Mouse (Mus musculus) kidney, adult 8-10 months (tissue): ENCODE results near the gene Abca8a.
"Not testable (repeated sequence)": the region's sequence is repeated elsewhere in the genome, so short reads cannot be mapped to it uniquely, and the experiment has no call there.

Experiments
- DNase-seq, 2 experiments: peaks; one replicate each; pipeline ENCODE4 v3.0.0; 2022

The Abca8a gene

DNA sequence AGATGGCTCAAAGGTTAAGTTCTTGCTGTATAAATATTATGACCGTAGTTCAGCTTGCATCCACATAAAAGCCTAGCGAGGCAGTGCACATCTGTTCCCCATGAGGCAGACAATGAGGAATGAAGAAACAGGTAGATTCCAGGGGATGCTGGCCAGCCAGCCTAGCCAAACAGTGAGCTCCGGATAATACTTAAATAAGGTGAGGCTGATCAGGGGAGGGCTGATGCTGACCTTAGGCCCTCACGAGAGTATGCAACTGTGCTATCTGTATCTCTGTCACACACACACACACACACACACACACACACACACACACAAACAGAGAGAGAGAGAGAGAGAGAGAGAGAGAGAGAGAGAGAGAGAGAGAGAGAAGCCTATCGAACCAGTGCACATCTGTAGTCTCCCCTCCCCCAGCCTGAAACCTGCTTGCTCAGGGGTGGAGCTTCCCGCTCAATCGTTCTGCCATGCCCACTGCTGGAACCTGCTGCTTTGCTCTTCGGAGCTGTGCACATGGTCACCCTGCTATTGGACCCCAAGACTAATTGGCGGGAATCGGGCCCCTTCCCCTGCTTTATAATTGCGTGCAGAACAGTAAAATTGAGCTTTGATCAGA is 108.2 kb downstream of the Abca8a start:
- DNase-seq, result not testable (repeated sequence)

- no peak for DNase-seq
Measured at GRCm38 (mm10) chr11:109981872-109982271, 113.9 kb downstream of the Abca8a start.
